Mouse (Mus musculus) mesoderm, embryonic 11.5 days (tissue): ENCODE results near the gene B230307C23Rik.
"Not testable (repeated sequence)": the region's sequence is repeated elsewhere in the genome, so short reads cannot be mapped to it uniquely, and the experiment has no call there.

Experiments
- DNase-seq: peaks from one replicate; pipeline ENCODE4 v3.0.0-alpha.2; 2012; ENCODE audit warnings: low read depth, low spot score

The B230307C23Rik gene

DNA sequence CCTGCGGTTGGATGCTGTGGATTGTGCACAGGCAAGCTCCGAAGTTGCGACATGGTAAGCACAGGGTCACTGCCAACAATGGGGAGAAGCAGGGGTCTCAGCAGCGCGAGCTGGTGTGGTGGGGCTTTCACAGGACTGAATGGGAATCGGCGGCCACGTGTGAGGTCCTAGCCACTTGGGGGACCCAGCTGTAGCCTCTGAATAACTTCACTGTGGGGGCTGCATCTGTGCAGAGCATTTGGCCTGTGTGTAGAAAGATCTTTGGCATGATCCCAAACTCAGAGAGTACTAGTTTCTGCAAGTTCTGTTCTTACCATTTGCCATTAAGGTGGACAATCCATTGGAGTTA lies 242 bp downstream of the B230307C23Rik start:
- DNase-seq, result not testable (repeated sequence)

DNA sequence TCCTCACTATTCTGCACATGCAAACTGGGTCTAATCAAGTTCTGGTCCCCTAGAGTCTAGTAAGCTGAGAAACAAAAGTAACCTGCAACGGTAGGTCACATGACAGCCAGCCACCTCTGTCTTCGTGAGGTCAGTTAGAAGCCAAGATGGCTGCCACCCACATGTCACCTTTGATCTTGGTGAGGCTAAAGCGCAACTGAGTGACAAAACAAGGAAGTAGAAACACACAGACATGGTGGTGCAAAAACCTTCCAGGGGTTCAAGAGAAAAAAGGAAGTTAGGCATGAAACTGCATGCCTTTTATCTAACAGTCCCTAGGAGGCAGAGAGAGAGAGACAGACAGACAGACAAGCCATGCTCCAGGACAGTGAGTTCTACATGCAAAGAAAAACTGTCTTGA lies 25.0 kb downstream of the B230307C23Rik start:
- DNase-seq, result no peak

DNA sequence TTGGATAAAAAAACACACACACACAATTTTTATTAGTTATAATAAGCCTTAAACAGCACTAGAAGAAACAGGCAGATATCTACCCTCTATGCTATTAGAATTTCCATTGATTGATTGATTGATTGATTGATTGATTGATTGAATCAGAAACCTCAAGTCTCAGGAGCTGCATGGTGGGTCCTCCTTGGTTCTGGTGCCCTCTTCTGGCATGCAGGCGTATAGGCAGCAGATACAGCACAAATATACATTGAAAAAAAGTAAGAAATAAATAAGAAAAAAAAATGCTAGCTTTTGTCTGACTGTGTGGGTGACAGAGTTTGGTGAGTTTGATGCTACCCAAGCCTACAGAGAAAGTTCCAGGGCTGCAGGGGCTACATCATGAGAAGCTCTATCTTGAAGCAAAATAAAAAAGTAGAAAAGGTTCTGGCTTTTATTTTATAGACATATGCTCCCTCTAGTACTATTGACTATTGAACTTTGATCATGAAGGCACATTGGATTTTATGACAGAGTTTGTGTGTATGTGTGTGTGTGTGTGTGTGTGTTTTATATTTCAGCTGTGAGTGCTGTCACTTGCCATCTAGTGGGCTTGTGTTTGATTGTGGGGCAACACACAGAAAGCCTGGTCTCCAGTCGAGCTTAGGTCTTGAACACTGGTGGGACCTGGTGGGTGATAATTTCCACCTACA lies 25.7 kb downstream of the B230307C23Rik start:
- peak; percentile 61 for DNase-seq

DNA sequence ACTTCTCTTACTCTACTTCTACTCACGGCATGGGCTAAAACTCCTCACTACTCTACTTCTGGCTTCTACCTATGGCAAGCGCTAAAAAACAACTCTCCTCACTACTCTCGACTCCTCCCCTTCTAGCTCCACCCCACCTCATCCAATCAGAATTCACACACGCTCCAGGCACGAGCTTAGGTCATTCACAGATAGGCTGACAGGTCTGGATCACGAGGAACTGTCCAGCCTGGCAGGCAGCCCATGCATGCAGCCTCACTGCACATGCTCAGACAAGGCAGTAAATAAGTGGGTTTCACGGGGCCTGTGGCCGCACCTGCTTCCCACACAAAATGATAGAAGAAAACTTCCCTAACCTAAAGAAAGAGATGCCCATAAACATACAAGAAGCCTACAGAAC lies 29.1 kb downstream of the B230307C23Rik start:
- not testable (repeated sequence) for DNase-seq

DNA sequence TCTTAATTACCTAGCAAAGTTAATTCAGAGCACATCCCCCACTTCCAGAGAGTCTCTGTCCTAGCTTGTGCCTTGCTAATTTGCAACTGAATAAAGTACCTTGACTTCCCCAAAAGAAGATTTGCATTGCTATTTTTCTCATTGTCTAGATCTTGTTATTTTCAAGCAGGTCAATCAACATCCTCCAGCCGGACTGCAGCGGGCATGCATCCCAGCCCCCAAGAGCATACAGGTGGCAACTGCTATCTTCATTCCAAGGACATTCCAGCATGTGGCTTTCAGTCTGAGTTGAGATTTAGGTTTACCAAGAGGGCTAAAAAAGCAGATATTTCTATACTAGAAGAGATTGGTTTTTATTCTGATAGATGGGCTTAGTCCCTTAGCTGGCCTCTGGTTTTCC lies 37.9 kb downstream of the B230307C23Rik start:
- not testable (repeated sequence) for DNase-seq

DNA sequence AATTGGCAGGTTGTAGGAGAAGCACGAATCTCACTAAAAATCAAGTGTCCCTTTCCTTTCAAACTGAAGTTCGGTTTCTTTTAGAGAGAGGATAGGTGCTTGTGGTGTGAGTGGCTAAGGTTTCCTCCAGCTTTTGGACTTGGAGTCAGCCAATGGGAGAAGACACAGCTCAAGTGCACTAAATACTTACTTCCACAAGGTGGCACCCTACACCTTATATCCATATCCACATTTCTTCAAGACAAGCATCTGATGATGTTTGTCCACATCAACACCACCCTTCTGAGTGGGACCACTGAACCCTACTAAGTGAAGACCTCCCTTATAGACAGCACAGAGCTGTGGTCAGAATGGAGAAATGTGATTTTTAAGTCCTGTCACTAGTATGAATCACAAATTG lies 44.6 kb downstream of the B230307C23Rik start:
- DNase-seq, result peak; percentile 17

DNA sequence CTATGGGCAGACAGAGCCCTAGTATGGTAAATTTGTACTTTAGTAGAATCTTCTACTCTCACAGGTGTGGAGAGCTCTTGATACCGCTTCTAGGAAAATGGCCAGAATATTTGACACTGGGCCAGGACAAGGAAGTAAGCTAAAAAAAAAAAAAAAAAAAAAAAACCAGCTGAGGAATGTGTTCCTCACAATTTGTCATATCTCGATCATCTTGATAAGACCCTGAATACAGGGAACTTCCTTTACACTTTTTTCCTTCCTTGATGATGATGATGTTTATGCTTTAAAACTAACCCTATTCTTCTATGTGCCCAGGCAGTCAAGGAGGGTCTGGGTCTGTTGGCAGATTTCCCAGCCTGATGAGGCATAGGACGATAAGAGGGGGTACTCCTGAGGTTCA lies 82.3 kb downstream of the B230307C23Rik start:
- not testable (repeated sequence) for DNase-seq

DNA sequence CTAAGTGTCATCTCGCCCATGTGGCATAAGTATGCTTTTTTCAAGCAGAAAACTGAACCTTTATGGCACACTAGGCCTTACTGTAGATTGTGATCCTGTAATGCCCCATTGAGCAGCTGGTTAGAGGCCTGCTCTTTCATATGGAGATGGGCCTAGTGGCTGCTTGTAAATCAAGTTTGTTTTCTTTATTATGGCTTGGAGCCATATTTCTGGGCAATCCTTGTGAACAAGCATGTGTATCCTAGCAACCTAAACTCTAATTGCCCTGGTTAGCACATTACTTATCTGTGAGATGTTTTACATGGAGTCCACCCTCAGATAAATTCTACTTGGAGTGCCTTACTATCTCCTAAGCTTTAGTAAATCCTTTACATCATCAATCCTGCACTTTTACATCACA lies 84.0 kb downstream of the B230307C23Rik start:
- DNase-seq, result not testable (repeated sequence)
